Comparison of ENCODE assay signal across 18 mouse cellular contexts in the genomic region with DNA sequence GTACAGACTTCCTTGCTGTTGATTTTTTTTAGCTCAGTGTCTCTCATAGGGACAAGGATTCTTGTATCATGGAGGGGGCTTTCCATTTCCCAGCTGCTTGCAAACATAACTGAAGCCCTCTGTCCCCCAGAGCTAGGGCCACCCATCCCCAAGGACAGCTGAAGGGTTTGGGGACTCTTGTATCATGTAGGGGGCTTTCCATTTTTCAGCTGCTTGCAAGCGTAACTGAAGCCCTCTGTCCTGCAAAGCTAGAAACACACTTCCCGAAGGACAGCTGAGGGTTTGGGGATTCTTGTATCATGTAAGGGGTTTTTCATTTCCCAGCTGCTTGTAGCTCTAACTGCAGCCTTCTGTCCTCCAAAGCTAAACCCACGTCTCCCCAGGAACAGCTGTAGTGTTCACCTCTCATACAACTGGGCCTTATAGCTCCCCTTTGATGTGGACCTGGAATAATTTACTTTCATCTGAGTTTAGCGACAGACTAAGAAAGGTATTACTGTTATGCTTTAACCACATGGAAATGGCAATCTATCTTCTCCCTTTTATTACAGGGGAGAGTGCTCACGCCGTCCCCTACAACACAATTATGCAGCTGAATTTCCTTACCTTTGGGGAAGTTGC. TPM values are rescaled to one million over a fixed set of nuclear protein-coding genes. Genes with fewer than 3 reads are reported as not detected.
"Had no signal": no experiment of that assay in that cellular context is flagged by ENCODE, and none has a peak within 500 bp of the region (broad histone marks: within the 10 kb centered on the region; RNA-seq: fewer than 3 reads in every experiment).

A gene (plus strand): TSS at position 571 of the 621 bp plus-strand sequence.

- H3K27me3 ChIP-seq: kidney, embryonic 15.5 days; neural tube, embryonic 13.5 days had no signal

- DNase-seq: kidney, adult 2 months; kidney, postnatal 14 days; lung, embryonic 14.5 days; lung, postnatal 10 days; retina, postnatal 1 day; right cerebral cortex, postnatal 4 days; spleen, adult 18-20 months; thymus, postnatal 4 days had no signal

- H3K4me3 ChIP-seq: kidney, embryonic 15.5 days; liver, embryonic 15.5 days; megakaryocyte, embryonic 14.5 days; neural tube, embryonic 13.5 days had no signal

- H3K9ac ChIP-seq: kidney, embryonic 15.5 days; liver, embryonic 15.5 days; lung, embryonic 14.5 days; neural tube, embryonic 13.5 days had no signal

- H3K9me3 ChIP-seq: kidney, embryonic 15.5 days; liver, embryonic 15.5 days; neural tube, embryonic 13.5 days had no signal

- H3K36me3 ChIP-seq: kidney, embryonic 15.5 days; liver, embryonic 15.5 days; neural tube, embryonic 13.5 days had no signal

- H3K4me1 ChIP-seq: kidney, embryonic 15.5 days; liver, embryonic 15.5 days; megakaryocyte, embryonic 14.5 days; neural tube, embryonic 13.5 days had no signal

- ATAC-seq: midbrain, embryonic 16.5 days had no signal

- H3K4me2 ChIP-seq: kidney, embryonic 15.5 days; liver, embryonic 11.5 days; liver, embryonic 15.5 days; lung, embryonic 14.5 days; midbrain, embryonic 11.5 days; neural tube, embryonic 13.5 days had no signal

- H3K27ac ChIP-seq: kidney, embryonic 15.5 days; liver, embryonic 15.5 days; macrophage; neural tube, embryonic 13.5 days had no signal

RNA-seq across cellular contexts. Expression of the gene that starts here (rescaled TPM):
- polyA plus RNA-seq: kidney, embryonic 15.5 days; limb, embryonic 11.5 days; liver, embryonic 11.5 days; liver, embryonic 15.5 days; macrophage; midbrain, embryonic 11.5 days; midbrain, embryonic 16.5 days; testis, adult 2 months had no signal
